Mouse (Mus musculus): ENCODE data around the gene Zfp541.

DNA sequence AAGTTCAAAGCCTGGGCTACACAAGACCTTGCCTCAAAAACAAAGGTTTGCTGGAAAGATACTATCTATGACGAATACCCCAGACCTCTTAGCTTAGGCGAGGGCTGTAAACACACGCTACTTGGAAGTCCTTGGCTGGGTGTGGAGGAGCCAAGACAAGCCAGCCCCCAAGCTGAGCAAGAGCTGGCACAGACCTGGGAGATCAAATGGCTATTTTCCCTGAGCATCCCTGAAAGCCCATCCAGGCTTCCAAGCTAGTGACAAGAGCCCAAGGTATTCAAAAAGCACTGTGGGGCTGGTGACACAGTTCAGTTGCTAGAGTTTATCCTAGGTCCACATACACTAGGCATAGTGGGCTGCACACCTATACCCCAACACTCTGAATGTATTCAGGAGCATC is 11.0 kb upstream of the Zfp541 start:
- TF ChIP-seq CTCF (IDR thresholded peaks at IDR 0.05; ENCODE audit: low read depth, low read length) = no peak
- TF ChIP-seq POLR2A (IDR thresholded peaks at IDR 0.05; ENCODE audit: insufficient read depth, low read length) = no peak
- TF ChIP-seq EP300 (IDR thresholded peaks at IDR 0.05; ENCODE audit: insufficient read depth, low read depth, low read length) = no peak

All from ES-Bruce4 (cell line).